Mouse (Mus musculus): ENCODE data around the gene Snx19. TPM values are rescaled to one million over a fixed set of nuclear protein-coding genes. Genes with fewer than 3 reads are reported as not detected.

The Snx19 gene
- polyA plus RNA-seq (2014; fragmentation: Nextera tagmentation; extraction: Ambion mirVana), result 17.0 and 19.3 TPM in 2 replicates

GRCm38 (mm10) chr9:30426882-30427632 lies at the start of gene Snx19:
Gene Snx19 (plus strand): TSS chr9:30427108.
- H3K4me1 ChIP-seq (ENCODE audit: control insufficient read depth in 2 of 2, insufficient read depth in 2 of 2, low read length in 2 of 2), result peaks cover 9 to 25% of the 10 kb centered on the region in 2 experiments
- no peaks in the 10 kb centered on the region for H3K27me3 ChIP-seq (ENCODE audit: control insufficient read depth, insufficient read depth, low read length)
- peak; percentile 87 for ATAC-seq (ENCODE audit: insufficient number of reproducible peaks, insufficient read depth, low FRiP score, low read depth)
- peaks cover 13% of the 10 kb centered on the region for H3K36me3 ChIP-seq (ENCODE audit: control insufficient read depth, insufficient read depth, low read length)
- 2% methylated on average over 53 of the region's 53 CpGs for WGBS
- peak within 1 kb of the TSS; percentile 95 for H3K9ac ChIP-seq (ENCODE audit: low read length)
- 0 out of 4 replicates have a peak within 1 kb of the TSS, but pooled peaks of 1 of the 2 experiments have one; percentile 37 for H3K27ac ChIP-seq (replicated peaks in 1 of 2; ENCODE audit: control insufficient read depth in 1 of 2, insufficient read depth in 1 of 2, low read depth in 2 of 2, low read length in 2 of 2)
- H3K4me2 ChIP-seq (ENCODE audit: low read length), result peak within 1 kb of the TSS; percentile 92
- H3K9me3 ChIP-seq (ENCODE audit: control insufficient read depth, low read length), result no peaks in the 10 kb centered on the region
- H3K4me3 ChIP-seq (ENCODE audit: control insufficient read depth in 1 of 2, insufficient read depth in 1 of 2, low read depth in 1 of 2, low read length in 2 of 2), result peak within 1 kb of the TSS; percentile 64 to 91

- no peak overlapping the region for H3K27ac ChIP-seq (replicated peaks in 1 of 2; ENCODE audit: control insufficient read depth in 1 of 2, insufficient read depth in 1 of 2, low read depth in 2 of 2, low read length in 2 of 2)
- H3K4me1 ChIP-seq (ENCODE audit: control insufficient read depth in 2 of 2, insufficient read depth in 2 of 2, low read length in 2 of 2), result no peaks in the 10 kb centered on the region
- H3K4me2 ChIP-seq (ENCODE audit: low read length), result no peak overlapping the region
- WGBS, result 97% methylated on average over 1 of the region's 1 CpGs
- H3K4me3 ChIP-seq (ENCODE audit: control insufficient read depth in 1 of 2, insufficient read depth in 1 of 2, low read depth in 1 of 2, low read length in 2 of 2), result no peak overlapping the region
- H3K9me3 ChIP-seq (ENCODE audit: control insufficient read depth, low read length), result no peaks in the 10 kb centered on the region
- no peaks in the 10 kb centered on the region for H3K27me3 ChIP-seq (ENCODE audit: control insufficient read depth, insufficient read depth, low read length)
- H3K9ac ChIP-seq (ENCODE audit: low read length), result no peak overlapping the region
- ATAC-seq (ENCODE audit: insufficient number of reproducible peaks, insufficient read depth, low FRiP score, low read depth), result no peak
- H3K36me3 ChIP-seq (ENCODE audit: control insufficient read depth, insufficient read depth, low read length), result no peaks in the 10 kb centered on the region
Observed at GRCm38 (mm10) chr9:30400771-30401170, 26.1 kb upstream of the Snx19 start.

GRCm38 (mm10) chr9:30422940-30423339 lies 4.0 kb upstream of the Snx19 start:
- Histone ChIP-seq H3K36me3 (ENCODE audit: control insufficient read depth, insufficient read depth, low read length) (no peaks in the 10 kb centered on the region), H3K27ac (replicated peaks in 1 of 2; ENCODE audit: control insufficient read depth in 1 of 2, insufficient read depth in 1 of 2, low read depth in 2 of 2, low read length in 2 of 2) (no peak overlapping the region), H3K4me3 (ENCODE audit: control insufficient read depth in 1 of 2, insufficient read depth in 1 of 2, low read depth in 1 of 2, low read length in 2 of 2) (no peak overlapping the region), H3K9me3 (ENCODE audit: control insufficient read depth, low read length) (no peaks in the 10 kb centered on the region), H3K4me1 (ENCODE audit: control insufficient read depth in 2 of 2, insufficient read depth in 2 of 2, low read length in 2 of 2) (peaks cover 5 to 6% of the 10 kb centered on the region in 2 experiments), H3K9ac (ENCODE audit: low read length) (no peak overlapping the region), H3K27me3 (ENCODE audit: control insufficient read depth, insufficient read depth, low read length) (no peaks in the 10 kb centered on the region), H3K4me2 (ENCODE audit: low read length) (no peak overlapping the region)
- 13% methylated on average over 1 of the region's 1 CpGs for WGBS
- ATAC-seq (ENCODE audit: insufficient number of reproducible peaks, insufficient read depth, low FRiP score, low read depth), result no peak

GRCm38 (mm10) chr9:30425178-30425577 lies 1.7 kb upstream of the Snx19 start:
- no peak overlapping the region for H3K4me3 ChIP-seq (ENCODE audit: control insufficient read depth in 1 of 2, insufficient read depth in 1 of 2, low read depth in 1 of 2, low read length in 2 of 2)
- H3K27ac ChIP-seq (replicated peaks in 1 of 2; ENCODE audit: control insufficient read depth in 1 of 2, insufficient read depth in 1 of 2, low read depth in 2 of 2, low read length in 2 of 2), result no peak overlapping the region
- H3K9ac ChIP-seq (ENCODE audit: low read length), result no peak overlapping the region
- WGBS, result 80% methylated on average over 7 of the region's 7 CpGs
- no peaks in the 10 kb centered on the region for H3K27me3 ChIP-seq (ENCODE audit: control insufficient read depth, insufficient read depth, low read length)
- ATAC-seq (ENCODE audit: insufficient number of reproducible peaks, insufficient read depth, low FRiP score, low read depth), result no peak
- no peaks in the 10 kb centered on the region for H3K9me3 ChIP-seq (ENCODE audit: control insufficient read depth, low read length)
- no peak overlapping the region for H3K4me2 ChIP-seq (ENCODE audit: low read length)
- H3K36me3 ChIP-seq (ENCODE audit: control insufficient read depth, insufficient read depth, low read length), result peaks cover 7% of the 10 kb centered on the region; the same call in 1 of the 2 replicates
- peaks cover 9 to 23% of the 10 kb centered on the region in 2 experiments for H3K4me1 ChIP-seq (ENCODE audit: control insufficient read depth in 2 of 2, insufficient read depth in 2 of 2, low read length in 2 of 2)

- H3K4me2 ChIP-seq (ENCODE audit: low read length), result no peak overlapping the region
- no peaks in the 10 kb centered on the region for H3K9me3 ChIP-seq (ENCODE audit: control insufficient read depth, low read length)
- ATAC-seq (ENCODE audit: insufficient number of reproducible peaks, insufficient read depth, low FRiP score, low read depth), result no peak
- no peaks in the 10 kb centered on the region for H3K27me3 ChIP-seq (ENCODE audit: control insufficient read depth, insufficient read depth, low read length)
- H3K9ac ChIP-seq (ENCODE audit: low read length), result no peak overlapping the region
- peaks cover 9 to 25% of the 10 kb centered on the region in 2 experiments for H3K4me1 ChIP-seq (ENCODE audit: control insufficient read depth in 2 of 2, insufficient read depth in 2 of 2, low read length in 2 of 2)
- H3K27ac ChIP-seq (replicated peaks in 1 of 2; ENCODE audit: control insufficient read depth in 1 of 2, insufficient read depth in 1 of 2, low read depth in 2 of 2, low read length in 2 of 2), result no peak overlapping the region
- no peak overlapping the region for H3K4me3 ChIP-seq (ENCODE audit: control insufficient read depth in 1 of 2, insufficient read depth in 1 of 2, low read depth in 1 of 2, low read length in 2 of 2)
- H3K36me3 ChIP-seq (ENCODE audit: control insufficient read depth, insufficient read depth, low read length), result peaks cover 25% of the 10 kb centered on the region
- WGBS, result 89% methylated on average over 5 of the region's 5 CpGs
Observed at GRCm38 (mm10) chr9:30428231-30428630, 1.3 kb downstream of the Snx19 start.

GRCm38 (mm10) chr9:30430447-30430846 lies 3.5 kb downstream of the Snx19 start:
- Histone ChIP-seq H3K9me3 (ENCODE audit: control insufficient read depth, low read length) (no peaks in the 10 kb centered on the region), H3K4me1 (ENCODE audit: control insufficient read depth in 2 of 2, insufficient read depth in 2 of 2, low read length in 2 of 2) (peaks cover 9 to 25% of the 10 kb centered on the region in 2 experiments), H3K27ac (replicated peaks in 1 of 2; ENCODE audit: control insufficient read depth in 1 of 2, insufficient read depth in 1 of 2, low read depth in 2 of 2, low read length in 2 of 2) (no peak overlapping the region), H3K36me3 (ENCODE audit: control insufficient read depth, insufficient read depth, low read length) (peaks cover 44% of the 10 kb centered on the region), H3K9ac (ENCODE audit: low read length) (no peak overlapping the region), H3K4me2 (ENCODE audit: low read length) (no peak overlapping the region), H3K4me3 (ENCODE audit: control insufficient read depth in 1 of 2, insufficient read depth in 1 of 2, low read depth in 1 of 2, low read length in 2 of 2) (no peak overlapping the region), H3K27me3 (ENCODE audit: control insufficient read depth, insufficient read depth, low read length) (no peaks in the 10 kb centered on the region)
- no peak for ATAC-seq (ENCODE audit: insufficient number of reproducible peaks, insufficient read depth, low FRiP score, low read depth)
- 82% methylated on average over 5 of the region's 5 CpGs for WGBS

- H3K9me3 ChIP-seq (ENCODE audit: control insufficient read depth, low read length), result no peaks in the 10 kb centered on the region
- ATAC-seq (ENCODE audit: insufficient number of reproducible peaks, insufficient read depth, low FRiP score, low read depth), result no peak
- H3K27ac ChIP-seq (replicated peaks in 1 of 2; ENCODE audit: control insufficient read depth in 1 of 2, insufficient read depth in 1 of 2, low read depth in 2 of 2, low read length in 2 of 2), result no peak overlapping the region
- no peak overlapping the region for H3K4me2 ChIP-seq (ENCODE audit: low read length)
- H3K9ac ChIP-seq (ENCODE audit: low read length), result no peak overlapping the region
- WGBS, result 89% methylated on average over 11 of the region's 11 CpGs
- no peak overlapping the region for H3K4me3 ChIP-seq (ENCODE audit: control insufficient read depth in 1 of 2, insufficient read depth in 1 of 2, low read depth in 1 of 2, low read length in 2 of 2)
- H3K27me3 ChIP-seq (ENCODE audit: control insufficient read depth, insufficient read depth, low read length), result no peaks in the 10 kb centered on the region
- H3K36me3 ChIP-seq (ENCODE audit: control insufficient read depth, insufficient read depth, low read length), result peaks cover 59% of the 10 kb centered on the region
- H3K4me1 ChIP-seq (ENCODE audit: control insufficient read depth in 2 of 2, insufficient read depth in 2 of 2, low read length in 2 of 2), result peaks cover 9 to 25% of the 10 kb centered on the region in 2 experiments
Observed at GRCm38 (mm10) chr9:30431909-30432308, 5.0 kb downstream of the Snx19 start.

All from heart, embryonic 14.5 days (tissue).